Mouse (Mus musculus): Measurements from ENCODE around the gene Nfia.

DNA sequence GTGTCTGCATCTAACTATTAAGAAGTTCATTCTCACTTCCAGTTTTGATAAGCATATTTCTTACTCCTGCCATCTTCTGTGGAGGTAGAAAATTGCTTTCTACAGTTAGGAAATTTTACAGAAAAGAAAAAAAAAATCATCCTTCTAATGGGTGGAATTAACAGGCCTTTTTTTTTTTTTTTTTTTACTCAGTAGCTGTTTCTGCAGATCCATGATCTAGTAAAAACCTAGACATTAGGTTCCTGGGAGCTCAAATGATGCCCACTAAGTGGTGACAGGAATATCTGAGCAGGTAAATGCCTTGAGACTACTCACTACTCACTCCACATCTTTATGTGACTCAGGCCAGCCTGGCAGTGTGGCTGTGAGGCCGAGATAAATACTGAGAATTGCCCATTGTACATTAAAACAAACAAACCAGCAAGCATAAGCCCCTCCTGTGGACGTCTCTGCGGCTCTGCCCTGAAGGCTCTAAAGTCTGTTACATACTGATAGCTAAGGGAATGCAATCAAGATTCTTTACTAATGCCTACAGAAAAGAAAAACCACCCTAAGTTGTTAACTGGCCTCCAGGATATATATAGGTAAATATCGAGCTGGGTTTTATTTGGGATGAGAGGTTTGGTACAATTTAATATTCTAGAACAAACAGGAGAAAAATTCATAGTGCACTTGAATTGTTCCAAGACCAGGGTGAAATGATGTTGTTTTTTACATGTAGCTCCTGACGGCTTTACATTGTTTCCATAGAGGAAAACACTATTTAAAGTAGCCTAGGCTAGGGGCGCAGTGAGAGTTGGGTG lies 57.7 kb downstream of the Nfia start:
- TF ChIP-seq CTCF (conservative IDR thresholded peaks at IDR 0.05; ENCODE audit: low read length) (no peak), POU5F1 (IDR thresholded peaks at IDR 0.05; ENCODE audit: borderline replicate concordance, low read length) (no peak), NANOG (IDR thresholded peaks at IDR 0.05; ENCODE audit: borderline replicate concordance, low read length) (no peak)
